ENCODE assay signal across 25 mouse cellular contexts in genomic region chr1:105815310-105815709, GRCm38 (mm10). TPM values are rescaled to one million over a fixed set of nuclear protein-coding genes. Genes with fewer than 3 reads are reported as not detected.
DNase-seq lines count a peak whose midpoint lies in the region; ATAC-seq and TF ChIP-seq lines count a peak whose summit lies in the region.
"Had no signal": no experiment of that assay in that cellular context is flagged by ENCODE, and none has a peak within 500 bp of the region (broad histone marks: within the 10 kb centered on the region; RNA-seq: fewer than 3 reads in every experiment).

No protein-coding gene starts in this region.

- 81% methylated on average over 2 of the region's 2 CpGs for WGBS in heart, embryonic 10.5 days
- 56% methylated on average over 2 of the region's 2 CpGs for WGBS in kidney, postnatal 0 days
- 6% methylated on average over 2 of the region's 2 CpGs for WGBS in midbrain, embryonic 13.5 days
- 29% methylated on average over 2 of the region's 2 CpGs for WGBS in midbrain, postnatal 0 days
- WGBS in midbrain, embryonic 16.5 days = 36% methylated on average over 2 of the region's 2 CpGs
- WGBS in embryonic facial prominence, embryonic 10.5 days = 46% methylated on average over 2 of the region's 2 CpGs

- H3K9me3 ChIP-seq in heart, embryonic 10.5 days = no peaks in the 10 kb centered on the region
- no peaks in the 10 kb centered on the region for H3K9me3 ChIP-seq in kidney, postnatal 0 days (replicated peaks; ENCODE audit: low read length)
- H3K9me3 ChIP-seq in midbrain, embryonic 13.5 days = no peaks in the 10 kb centered on the region
- no peaks in the 10 kb centered on the region for H3K9me3 ChIP-seq in midbrain, postnatal 0 days (ENCODE audit: low read length)
- H3K9me3 ChIP-seq in midbrain, embryonic 16.5 days (replicated peaks; ENCODE audit: control insufficient read depth, low read length, poor library complexity, severe bottlenecking) = no peaks in the 10 kb centered on the region
- no peaks in the 10 kb centered on the region for H3K9me3 ChIP-seq in embryonic facial prominence, embryonic 10.5 days
- H3K9me3 ChIP-seq: embryonic facial prominence, embryonic 12.5 days; embryonic facial prominence, embryonic 15.5 days; forebrain, embryonic 13.5 days; heart, embryonic 13.5 days; hindbrain, embryonic 15.5 days; intestine, embryonic 15.5 days had no signal

- H3K27ac ChIP-seq in heart, embryonic 10.5 days = 0 out of 2 replicates have a peak overlapping the region, but pooled peaks have one; percentile 11
- H3K27ac ChIP-seq in kidney, postnatal 0 days = no peak overlapping the region
- H3K27ac ChIP-seq in midbrain, embryonic 13.5 days = no peak overlapping the region
- no peak overlapping the region for H3K27ac ChIP-seq in midbrain, postnatal 0 days (ENCODE audit: low read depth, low read length)
- H3K27ac ChIP-seq in midbrain, embryonic 16.5 days (ENCODE audit: low read length) = 0 out of 2 replicates have a peak overlapping the region, but pooled peaks have one; percentile 34
- H3K27ac ChIP-seq in embryonic facial prominence, embryonic 10.5 days (replicated peaks) = no peak overlapping the region
- H3K27ac ChIP-seq: embryonic facial prominence, embryonic 12.5 days; embryonic facial prominence, embryonic 15.5 days; forebrain, embryonic 13.5 days; hindbrain, embryonic 15.5 days; intestine, embryonic 15.5 days had no signal

- intact Hi-C loops in heart, postnatal 14 days (cut with DNase I) = no loop called here

- 0 out of 2 replicates have a peak, but pooled peaks have one; percentile 21 for ATAC-seq in kidney, postnatal 0 days (replicated peaks; ENCODE audit: low FRiP score, low read depth)
- peak; percentile 35; the same call in 1 of the 2 replicates for ATAC-seq in midbrain, embryonic 13.5 days
- ATAC-seq in midbrain, postnatal 0 days (ENCODE audit: low FRiP score) = no peak
- ATAC-seq in midbrain, embryonic 16.5 days = peak; percentile 64
- ATAC-seq: activated CD4-positive, CD25-positive, alpha-beta regulatory T cell, adult 4 months; CD4-positive, CD25-positive, alpha-beta regulatory T cell, adult 4 months; forebrain, embryonic 13.5 days; forebrain, embryonic 16.5 days; intestine, embryonic 15.5 days had no signal

- no peak for DNase-seq in heart, embryonic 10.5 days (ENCODE audit: low spot score)
- DNase-seq in heart, postnatal 14 days = no peak
- no peak for DNase-seq in kidney, postnatal 0 days (ENCODE audit: low spot score)
- DNase-seq in kidney, adult 11 months = no peak
- no peak for DNase-seq in midbrain, postnatal 0 days (ENCODE audit: low spot score)
- no peak for DNase-seq in embryonic facial prominence, embryonic 10.5 days (ENCODE audit: low spot score)
- DNase-seq: adrenal gland, adult 8-10 months; adrenal gland, postnatal 25 days; cerebellum, adult 11-12 months; cerebellum, adult 8-10 months; cerebellum, postnatal 10 days; cerebellum, postnatal 36 days; gastrocnemius, postnatal 10 days; gastrocnemius, postnatal 36 days had no signal

- no peaks in the 10 kb centered on the region for H3K27me3 ChIP-seq in heart, embryonic 10.5 days (ENCODE audit: insufficient read depth, poor library complexity, severe bottlenecking)
- H3K27me3 ChIP-seq in kidney, postnatal 0 days (ENCODE audit: insufficient read depth, low read length) = no peaks in the 10 kb centered on the region
- no peaks in the 10 kb centered on the region for H3K27me3 ChIP-seq in midbrain, embryonic 13.5 days
- H3K27me3 ChIP-seq in midbrain, postnatal 0 days (ENCODE audit: insufficient read depth, low read length) = no peaks in the 10 kb centered on the region
- no peaks in the 10 kb centered on the region for H3K27me3 ChIP-seq in midbrain, embryonic 16.5 days (ENCODE audit: control insufficient read depth, insufficient read depth, low read depth, low read length)
- H3K27me3 ChIP-seq in embryonic facial prominence, embryonic 10.5 days (replicated peaks; ENCODE audit: low read depth, poor library complexity, severe bottlenecking) = no peaks in the 10 kb centered on the region; the same call in 1 of the 2 replicates
- H3K27me3 ChIP-seq: embryonic facial prominence, embryonic 12.5 days; embryonic facial prominence, embryonic 15.5 days; forebrain, embryonic 13.5 days; heart, embryonic 13.5 days; hindbrain, embryonic 15.5 days; intestine, embryonic 15.5 days had no signal

- no peak overlapping the region for H3K9ac ChIP-seq in kidney, postnatal 0 days (ENCODE audit: low read depth, low read length)
- H3K9ac ChIP-seq in midbrain, embryonic 13.5 days (replicated peaks) = no peak overlapping the region
- no peak overlapping the region for H3K9ac ChIP-seq in midbrain, postnatal 0 days (replicated peaks; ENCODE audit: low read length, poor library complexity, severe bottlenecking)
- no peak overlapping the region for H3K9ac ChIP-seq in midbrain, embryonic 16.5 days (ENCODE audit: low read depth, low read length)
- H3K9ac ChIP-seq: embryonic facial prominence, embryonic 12.5 days; embryonic facial prominence, embryonic 15.5 days; forebrain, embryonic 13.5 days; heart, embryonic 13.5 days; hindbrain, embryonic 15.5 days; intestine, embryonic 15.5 days had no signal

- H3K4me2 ChIP-seq in kidney, postnatal 0 days (ENCODE audit: low read length) = no peak overlapping the region
- H3K4me2 ChIP-seq in midbrain, embryonic 13.5 days (replicated peaks) = no peak overlapping the region
- no peak overlapping the region for H3K4me2 ChIP-seq in midbrain, postnatal 0 days (ENCODE audit: low read depth, low read length, poor library complexity, severe bottlenecking)
- H3K4me2 ChIP-seq in midbrain, embryonic 16.5 days (ENCODE audit: low read length) = no peak overlapping the region
- H3K4me2 ChIP-seq: embryonic facial prominence, embryonic 12.5 days; embryonic facial prominence, embryonic 15.5 days; forebrain, embryonic 13.5 days; heart, embryonic 13.5 days; hindbrain, embryonic 15.5 days; intestine, embryonic 15.5 days had no signal

- H3K4me1 ChIP-seq in heart, embryonic 10.5 days = peaks cover 8% of the 10 kb centered on the region; the same call in 1 of the 2 replicates
- peaks cover 7% of the 10 kb centered on the region; the same call in 1 of the 2 replicates for H3K4me1 ChIP-seq in kidney, postnatal 0 days (replicated peaks; ENCODE audit: insufficient read depth, low read length)
- H3K4me1 ChIP-seq in midbrain, embryonic 13.5 days (replicated peaks) = peaks cover 12% of the 10 kb centered on the region
- no peaks in the 10 kb centered on the region for H3K4me1 ChIP-seq in midbrain, postnatal 0 days (ENCODE audit: insufficient read depth, low read length)
- H3K4me1 ChIP-seq in midbrain, embryonic 16.5 days (ENCODE audit: control insufficient read depth, insufficient read depth, low read length) = no peaks in the 10 kb centered on the region
- H3K4me1 ChIP-seq in embryonic facial prominence, embryonic 10.5 days = peaks cover 30% of the 10 kb centered on the region
- H3K4me1 ChIP-seq: forebrain, embryonic 13.5 days; hindbrain, embryonic 15.5 days had no signal

- no peak overlapping the region for H3K4me3 ChIP-seq in heart, embryonic 10.5 days
- no peak overlapping the region for H3K4me3 ChIP-seq in kidney, postnatal 0 days (replicated peaks; ENCODE audit: low read depth, low read length)
- H3K4me3 ChIP-seq in midbrain, embryonic 13.5 days (replicated peaks) = no peak overlapping the region
- H3K4me3 ChIP-seq in midbrain, postnatal 0 days (ENCODE audit: low read depth, low read length) = no peak overlapping the region
- H3K4me3 ChIP-seq in midbrain, embryonic 16.5 days (ENCODE audit: low read depth, low read length) = no peak overlapping the region
- no peak overlapping the region for H3K4me3 ChIP-seq in embryonic facial prominence, embryonic 10.5 days
- H3K4me3 ChIP-seq: embryonic facial prominence, embryonic 12.5 days; embryonic facial prominence, embryonic 15.5 days; forebrain, embryonic 13.5 days; heart, embryonic 13.5 days; hindbrain, embryonic 15.5 days; intestine, embryonic 15.5 days had no signal

- no peaks in the 10 kb centered on the region for H3K36me3 ChIP-seq in heart, embryonic 10.5 days
- H3K36me3 ChIP-seq in kidney, postnatal 0 days (ENCODE audit: insufficient read depth, low read length) = no peaks in the 10 kb centered on the region
- no peaks in the 10 kb centered on the region for H3K36me3 ChIP-seq in midbrain, embryonic 13.5 days
- H3K36me3 ChIP-seq in midbrain, postnatal 0 days (ENCODE audit: insufficient read depth, low read length) = no peaks in the 10 kb centered on the region
- H3K36me3 ChIP-seq in midbrain, embryonic 16.5 days (ENCODE audit: control insufficient read depth, insufficient read depth, low read length) = no peaks in the 10 kb centered on the region
- H3K36me3 ChIP-seq in embryonic facial prominence, embryonic 10.5 days (replicated peaks) = no peaks in the 10 kb centered on the region
- H3K36me3 ChIP-seq: embryonic facial prominence, embryonic 12.5 days; embryonic facial prominence, embryonic 15.5 days; heart, embryonic 13.5 days; hindbrain, embryonic 15.5 days; intestine, embryonic 15.5 days had no signal

- no peak for TF ChIP-seq CTCF in kidney, postnatal 0 days (IDR thresholded peaks at IDR 0.05; ENCODE audit: low read depth)
- TF ChIP-seq CTCF in midbrain, postnatal 0 days (IDR thresholded peaks at IDR 0.05) = no peak

RNA-seq across cellular contexts. Expression of gene Tnfrsf11a, which starts 34.8 kb away (rescaled TPM):
- polyA plus RNA-seq in heart, embryonic 10.5 days (2016; fragmentation: Nextera tagmentation; extraction: Ambion mirVana) = 0.10 and 0.35 TPM in 2 replicates
- 1 to 10 TPM; 1.6 to 1.7 TPM for total RNA-seq in heart, postnatal 14 days (2021)
- polyA plus RNA-seq in kidney, postnatal 0 days (2015; fragmentation: Nextera tagmentation; extraction: Ambion mirVana) = 2.4 and 2.7 TPM in 2 replicates
- 0.27 and 0.36 TPM in 2 replicates for polyA plus RNA-seq in midbrain, embryonic 13.5 days (2015; fragmentation: Nextera tagmentation; extraction: Ambion mirVana)
- 2.6 and 3.0 TPM in 2 replicates for total RNA-seq in midbrain, postnatal 0 days (2014; rRNA removed)
- 0.75 and 1.3 TPM in 2 replicates for polyA plus RNA-seq in midbrain, postnatal 0 days (2015; fragmentation: Nextera tagmentation; extraction: Ambion mirVana)
- polyA plus RNA-seq in midbrain, embryonic 16.5 days (2015; fragmentation: Nextera tagmentation; extraction: Ambion mirVana) = 0.41 and 0.43 TPM in 2 replicates
- 0.40 and 0.49 TPM in 2 replicates for polyA plus RNA-seq in embryonic facial prominence, embryonic 10.5 days (2016; fragmentation: Nextera tagmentation; extraction: Ambion mirVana)

Comparison
In these comparisons a context has a peak if more than half of its experiments do, and no peak if none do; other contexts are left out.
1. H3K27ac ChIP-seq: peak in heart, embryonic 10.5 days (single experiment) and midbrain, embryonic 16.5 days (single experiment); none in kidney, postnatal 0 days (single experiment), midbrain, embryonic 13.5 days (single experiment), midbrain, postnatal 0 days (single experiment) and embryonic facial prominence, embryonic 10.5 days (single experiment).